Mouse (Mus musculus): ENCODE data around the gene Calml4.

Gene Calml4

DNA sequence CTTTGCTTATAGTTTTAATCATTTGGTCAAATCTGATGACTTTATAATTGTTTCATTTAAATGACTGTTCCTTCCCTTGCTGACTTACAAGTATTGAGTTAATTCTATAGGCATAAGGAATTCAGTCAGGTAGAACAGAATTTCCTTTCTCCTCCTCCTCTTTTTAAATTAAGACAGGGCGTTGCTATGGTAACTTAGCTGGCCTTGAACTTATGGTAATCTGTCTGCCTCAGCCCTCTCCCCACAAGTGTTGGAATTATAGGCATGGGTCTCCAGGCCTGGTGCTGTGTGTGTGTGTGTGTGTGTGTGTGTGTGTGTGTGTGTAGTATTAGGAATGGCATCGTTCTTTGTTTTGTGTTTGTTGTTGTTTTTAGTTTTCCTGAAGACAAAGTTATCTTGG is 43.9 kb downstream of the Calml4 start:
- no peak for DNase-seq (ENCODE audit: low read depth, low spot score)

DNA sequence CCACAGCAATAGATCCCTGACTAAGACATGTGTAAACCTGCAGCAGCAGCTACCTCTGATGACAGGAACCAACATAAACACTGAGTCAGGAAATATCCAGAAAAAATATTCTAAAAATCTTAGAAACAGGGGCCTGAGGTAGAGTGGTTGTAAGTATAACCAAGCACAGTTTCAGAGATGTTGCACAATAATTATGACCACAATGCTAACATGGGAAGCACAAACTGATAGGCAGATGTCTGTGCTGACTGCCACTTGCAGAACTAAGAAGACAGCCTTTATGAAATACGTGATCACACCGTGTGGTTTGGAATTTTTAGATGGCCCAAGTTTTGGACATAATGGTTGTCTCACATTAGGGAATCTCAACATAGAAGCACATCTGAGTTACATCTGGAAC is 46.0 kb downstream of the Calml4 start:
- no peak for DNase-seq (ENCODE audit: low read depth, low spot score)

DNA sequence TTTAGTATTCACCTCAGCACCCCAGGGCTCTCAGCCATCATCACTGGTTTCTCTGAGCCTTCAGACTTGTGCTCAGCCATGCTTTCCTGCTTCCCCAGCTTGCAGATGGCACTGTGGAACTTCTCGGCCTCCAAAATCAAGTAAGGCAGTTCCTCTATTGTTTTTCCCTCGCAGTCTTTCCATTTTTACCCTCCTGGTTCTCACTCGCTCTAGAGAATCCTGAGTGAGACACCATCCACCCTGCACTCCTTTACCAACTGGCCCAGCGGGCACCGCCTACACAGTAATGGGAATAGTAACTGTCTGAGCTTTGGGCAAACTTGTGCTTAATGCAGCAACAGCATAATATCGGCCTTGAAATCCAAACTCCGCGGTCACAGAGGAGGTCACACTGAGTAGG is 47.2 kb downstream of the Calml4 start:
- no peak for DNase-seq (ENCODE audit: low read depth, low spot score)

DNA sequence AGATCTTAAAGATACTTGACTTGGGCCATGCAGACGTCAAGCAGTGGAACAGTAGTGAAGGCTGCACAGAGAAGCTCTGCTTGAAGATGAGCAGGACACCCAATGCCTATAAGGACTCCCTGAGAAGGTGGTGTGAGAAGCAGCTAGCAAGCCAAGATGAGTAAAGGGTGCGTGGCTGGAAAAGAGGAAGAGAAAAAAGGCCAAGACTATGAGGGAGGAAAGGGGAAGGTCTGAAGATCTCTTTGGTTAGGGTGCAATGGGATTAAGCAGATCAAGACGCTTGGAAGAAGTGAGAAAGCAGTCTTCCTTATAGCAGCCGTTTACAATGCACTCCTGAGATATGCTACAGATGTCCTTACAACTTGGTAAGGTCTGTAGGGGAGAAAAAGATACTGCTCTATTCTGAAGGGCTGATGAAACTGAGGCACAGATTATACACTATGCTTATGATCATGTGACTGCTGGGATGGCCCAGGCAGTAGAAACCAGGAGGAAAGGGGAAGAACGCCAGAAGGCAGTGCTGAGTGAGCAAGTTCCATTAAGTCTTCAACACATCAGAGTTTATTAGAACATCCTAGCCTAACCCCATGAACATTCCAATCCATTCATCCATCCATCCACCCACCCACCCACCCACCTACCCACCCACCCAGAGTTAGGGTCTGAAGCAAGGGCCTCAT is 55.6 kb downstream of the Calml4 start:
- DNase-seq (ENCODE audit: low read depth, low spot score), result no peak

DNA sequence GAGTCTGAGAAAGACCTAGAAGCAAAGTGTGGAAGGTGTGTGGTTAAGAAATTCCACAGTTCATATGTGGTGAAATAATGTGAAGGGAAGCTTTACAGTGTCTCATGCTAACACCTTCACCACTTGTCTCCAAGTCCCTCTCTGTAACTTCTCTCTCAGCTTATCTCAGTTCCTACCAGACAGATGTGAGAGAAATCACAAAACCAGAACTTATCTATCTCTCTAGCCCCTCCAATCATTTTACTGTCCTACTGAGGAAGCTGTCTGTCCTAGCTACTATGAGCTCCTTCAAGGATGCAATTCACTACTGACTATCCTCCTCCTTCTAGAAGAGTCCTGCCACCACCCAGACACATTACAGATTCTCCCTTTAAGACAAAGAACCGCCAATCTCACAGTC is 59.2 kb downstream of the Calml4 start:
- no peak for DNase-seq (ENCODE audit: low read depth, low spot score)

DNA sequence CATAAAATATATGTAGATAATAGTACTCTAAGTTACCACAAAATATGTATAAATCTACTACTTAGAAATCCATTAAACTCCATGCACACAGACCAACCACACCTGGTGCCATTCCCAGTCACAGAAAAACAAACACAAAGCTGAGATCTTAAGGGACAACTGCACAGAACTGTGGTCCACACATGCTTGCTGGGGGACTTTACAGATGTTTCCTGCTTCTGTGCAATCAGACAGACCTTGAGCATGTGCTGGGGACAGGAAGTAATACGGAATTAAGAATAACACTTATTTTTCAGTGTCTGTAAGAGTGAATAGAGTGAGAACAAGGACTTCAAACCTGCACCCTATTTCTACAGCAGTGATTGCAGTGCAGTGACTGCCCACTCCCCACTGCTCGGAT is 63.0 kb downstream of the Calml4 start:
- no peak for DNase-seq (ENCODE audit: low read depth, low spot score)

DNA sequence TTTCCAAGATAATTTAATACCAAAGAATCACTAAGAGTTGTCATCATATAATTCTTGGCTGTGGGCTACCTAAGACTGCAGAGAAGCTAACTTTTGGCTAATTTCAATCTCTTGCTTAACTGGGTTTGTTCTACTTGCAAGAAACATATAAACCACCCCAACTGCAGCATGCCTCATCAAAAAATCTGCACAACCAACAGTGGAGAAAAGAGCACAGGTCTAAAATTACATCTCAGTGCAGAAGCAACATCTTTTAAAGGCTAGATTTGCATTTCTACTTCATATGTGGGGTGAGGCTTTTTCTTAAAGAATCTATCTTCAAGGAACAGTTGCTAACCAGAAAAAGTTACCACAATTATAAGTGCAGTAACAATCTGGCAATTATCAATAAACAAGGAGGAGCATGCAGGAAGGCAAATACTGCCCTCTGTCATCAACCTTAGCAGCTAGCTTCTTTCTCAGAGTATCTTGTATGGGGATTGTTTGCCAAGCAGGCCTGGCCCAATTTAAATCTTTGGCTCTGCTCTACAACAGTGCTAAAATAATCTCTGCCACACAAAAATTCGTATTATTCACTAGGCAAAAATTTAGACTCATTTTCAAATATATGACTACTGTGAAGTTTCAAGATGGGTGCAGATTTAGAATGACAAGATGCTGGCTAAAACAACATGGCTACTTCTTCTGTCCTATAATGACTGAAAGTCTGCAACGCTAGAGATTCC is 67.2 kb downstream of the Calml4 start:
- DNase-seq (ENCODE audit: low read depth, low spot score), result no peak
